Mouse (Mus musculus): ENCODE data around the gene Snx4.

Gene Snx4

GRCm38 (mm10) chr16:33342356-33342755 is 91.1 kb downstream of the Snx4 start:
- DNase-seq (ENCODE audit: extremely low spot score, low read depth, low spot score) = no peak

- DNase-seq (ENCODE audit: extremely low spot score, low read depth, low spot score) = no peak
These were observed 91.9 kb downstream of the Snx4 start for GRCm38 (mm10) chr16:33343106-33343505.

- DNase-seq (ENCODE audit: extremely low spot score, low read depth, low spot score) = no peak
These were observed 92.4 kb downstream of the Snx4 start for GRCm38 (mm10) chr16:33343601-33344000.

GRCm38 (mm10) chr16:33344379-33344778 is 93.1 kb downstream of the Snx4 start:
- DNase-seq (ENCODE audit: extremely low spot score, low read depth, low spot score) = no peak

- DNase-seq (ENCODE audit: extremely low spot score, low read depth, low spot score) = no peak
These were observed 93.6 kb downstream of the Snx4 start for GRCm38 (mm10) chr16:33344875-33345274.

GRCm38 (mm10) chr16:33346376-33346775 is 95.1 kb downstream of the Snx4 start:
- DNase-seq (ENCODE audit: extremely low spot score, low read depth, low spot score) = no peak

- DNase-seq (ENCODE audit: extremely low spot score, low read depth, low spot score) = no peak
These were observed 95.9 kb downstream of the Snx4 start for GRCm38 (mm10) chr16:33347134-33347533.
